Mouse (Mus musculus) liver, postnatal 0 days (tissue): ENCODE measurements around the gene Nepro.

Source experiments
- CTCF ChIP-seq: sonication (generic); IDR thresholded peaks from 2 replicates; pipeline ENCODE4 v1.5.1; 2016; ENCODE audit warnings: antibody characterized with exemption, low read depth
- EP300 ChIP-seq: IDR thresholded peaks from 2 replicates; pipeline ENCODE4 v1.6.1; 2016; ENCODE audit warnings: antibody characterized with exemption, low read depth, mild to moderate bottlenecking

GRCm38 (mm10) chr16:44693695-44694094 lies 30.4 kb upstream of the Nepro start:
- no peak for TF ChIP-seq EP300
- TF ChIP-seq CTCF = peak; percentile 34
